Mouse (Mus musculus): ENCODE data around the gene Mdc1.

Gene Mdc1

GRCm38 (mm10) chr17:35841076-35841950 lies at the start of gene Mdc1:
Gene Mdc1 (plus strand): TSS chr17:35841515.
- DNase-seq: peak; percentile 100

GRCm38 (mm10) chr17:35792837-35793236 lies 48.5 kb upstream of the Mdc1 start:
- no peak for DNase-seq

- no peak for DNase-seq
Measured at GRCm38 (mm10) chr17:35795099-35795498, 46.2 kb upstream of the Mdc1 start.

GRCm38 (mm10) chr17:35795656-35796055 lies 45.7 kb upstream of the Mdc1 start:
- DNase-seq: no peak

- DNase-seq: no peak
Measured at GRCm38 (mm10) chr17:35796835-35797234, 44.5 kb upstream of the Mdc1 start.

GRCm38 (mm10) chr17:35800905-35801304 lies 40.4 kb upstream of the Mdc1 start:
- DNase-seq: no peak

- no peak for DNase-seq
Measured at GRCm38 (mm10) chr17:35803020-35803419, 38.3 kb upstream of the Mdc1 start.

GRCm38 (mm10) chr17:35803858-35804399 lies 37.4 kb upstream of the Mdc1 start:
- peak; percentile 60 for DNase-seq

GRCm38 (mm10) chr17:35808073-35808472 lies 33.2 kb upstream of the Mdc1 start:
- peak; percentile 78 for DNase-seq

- DNase-seq: no peak
Measured at GRCm38 (mm10) chr17:35809395-35809794, 31.9 kb upstream of the Mdc1 start.

- no peak for DNase-seq
Measured at GRCm38 (mm10) chr17:35810900-35811648, 30.2 kb upstream of the Mdc1 start.

- DNase-seq: no peak
Measured at GRCm38 (mm10) chr17:35812307-35812706, 29.0 kb upstream of the Mdc1 start.

GRCm38 (mm10) chr17:35812736-35813135 lies 28.6 kb upstream of the Mdc1 start:
- DNase-seq: peak; percentile 61

GRCm38 (mm10) chr17:35813245-35813647 lies 28.1 kb upstream of the Mdc1 start:
- peak; percentile 98 for DNase-seq

GRCm38 (mm10) chr17:35813653-35814052 lies 27.7 kb upstream of the Mdc1 start:
- no peak for DNase-seq

GRCm38 (mm10) chr17:35814678-35815077 lies 26.6 kb upstream of the Mdc1 start:
- peak; percentile 83 for DNase-seq

GRCm38 (mm10) chr17:35815836-35816235 lies 25.5 kb upstream of the Mdc1 start:
- DNase-seq: peak; percentile 55

- DNase-seq: peak; percentile 44
Measured at GRCm38 (mm10) chr17:35816686-35817085, 24.6 kb upstream of the Mdc1 start.

- peak; percentile 55 for DNase-seq
Measured at GRCm38 (mm10) chr17:35817226-35817625, 24.1 kb upstream of the Mdc1 start.

- DNase-seq: no peak
Measured at GRCm38 (mm10) chr17:35820111-35820510, 21.2 kb upstream of the Mdc1 start.

GRCm38 (mm10) chr17:35821439-35822430 lies 19.6 kb upstream of the Mdc1 start, which contains the start of gene Ier3:
Gene Ier3 (plus strand): TSS chr17:35821684.
- DNase-seq: peak; percentile 97

GRCm38 (mm10) chr17:35822564-35822963 lies 18.8 kb upstream of the Mdc1 start:
- DNase-seq: peak; percentile 45

Data from kidney, adult 9 months (tissue).